In the genomic region with DNA sequence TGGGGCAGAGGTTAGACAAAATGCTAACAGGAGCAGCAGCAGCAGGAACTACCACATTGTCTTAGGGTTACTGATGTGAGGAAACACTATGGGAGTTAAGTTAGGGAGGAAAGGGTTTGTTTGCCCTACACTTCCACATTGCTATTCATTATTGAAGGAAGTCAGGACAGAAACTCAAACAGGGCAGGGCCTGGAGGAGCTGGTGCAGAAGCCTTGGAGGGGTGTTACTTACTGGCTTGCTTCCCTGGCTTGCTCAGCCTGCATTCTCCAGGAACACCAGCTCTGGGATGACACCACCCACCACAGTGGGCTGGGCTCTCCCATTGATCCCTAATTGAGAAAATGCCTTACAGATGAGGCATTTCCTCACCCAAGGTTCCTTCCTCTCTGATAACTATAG, we compare ENCODE assay signal across 22 mouse cellular contexts.
DNase-seq lines count a peak whose midpoint lies in the region; ATAC-seq and TF ChIP-seq lines count a peak whose summit lies in the region.
"Had no signal": no experiment of that assay in that cellular context is flagged by ENCODE, and none has a peak within 500 bp of the region (broad histone marks: within the 10 kb centered on the region; RNA-seq: fewer than 3 reads in every experiment).

No protein-coding gene starts in this region.

- H3K9me3 ChIP-seq in kidney, embryonic 14.5 days (ENCODE audit: control insufficient read depth, low read length): 0 out of 2 replicates have a peak, but pooled peaks cover 2% of the 10 kb centered on the region
- no peaks in the 10 kb centered on the region; the same call in 1 of the 2 replicates for H3K9me3 ChIP-seq in lung, embryonic 16.5 days (ENCODE audit: control insufficient read depth, low read length)
- no peaks in the 10 kb centered on the region for H3K9me3 ChIP-seq in stomach, embryonic 14.5 days (ENCODE audit: control insufficient read depth, low read depth, low read length)
- H3K9me3 ChIP-seq in forebrain, postnatal 0 days (ENCODE audit: low read length): no peaks in the 10 kb centered on the region
- H3K9me3 ChIP-seq: limb, embryonic 15.5 days; liver, embryonic 15.5 days had no signal

- peaks cover 12% of the 10 kb centered on the region for H3K4me1 ChIP-seq in kidney, embryonic 14.5 days (ENCODE audit: control insufficient read depth, insufficient read depth, low read length)
- H3K4me1 ChIP-seq in lung, embryonic 16.5 days (replicated peaks; ENCODE audit: control insufficient read depth, insufficient read depth, low read length): peaks cover 24% of the 10 kb centered on the region
- H3K4me1 ChIP-seq in stomach, embryonic 14.5 days (ENCODE audit: control insufficient read depth, insufficient read depth, low read length): peaks cover 9% of the 10 kb centered on the region; the same call in 1 of the 2 replicates
- no peaks in the 10 kb centered on the region for H3K4me1 ChIP-seq in forebrain, postnatal 0 days (ENCODE audit: insufficient read depth)
- H3K4me1 ChIP-seq: liver, embryonic 15.5 days had no signal

- H3K4me3 ChIP-seq in kidney, embryonic 14.5 days (ENCODE audit: low read length): no peak overlapping the region
- no peak overlapping the region for H3K4me3 ChIP-seq in lung, embryonic 16.5 days (ENCODE audit: low read length)
- H3K4me3 ChIP-seq in stomach, embryonic 14.5 days (ENCODE audit: low read depth, low read length): no peak overlapping the region
- H3K4me3 ChIP-seq in forebrain, postnatal 0 days (ENCODE audit: low read depth, low read length): no peak overlapping the region
- H3K4me3 ChIP-seq: forebrain, embryonic 10.5 days; gastrocnemius, adult 2 months; heart, embryonic 13.5 days; limb, embryonic 15.5 days; liver, embryonic 15.5 days; megakaryocyte, embryonic 14.5 days had no signal

- H3K36me3 ChIP-seq in kidney, embryonic 14.5 days (ENCODE audit: control insufficient read depth, insufficient read depth, low read length): no peaks in the 10 kb centered on the region
- H3K36me3 ChIP-seq in lung, embryonic 16.5 days (ENCODE audit: control insufficient read depth, insufficient read depth, low read length): no peaks in the 10 kb centered on the region
- H3K36me3 ChIP-seq in stomach, embryonic 14.5 days (ENCODE audit: control insufficient read depth, insufficient read depth, low read length): no peaks in the 10 kb centered on the region
- no peaks in the 10 kb centered on the region for H3K36me3 ChIP-seq in forebrain, postnatal 0 days (ENCODE audit: insufficient read depth)
- H3K36me3 ChIP-seq: forebrain, embryonic 10.5 days; heart, embryonic 13.5 days; limb, embryonic 15.5 days; liver, embryonic 15.5 days had no signal

- no peak for TF ChIP-seq CTCF in forebrain, postnatal 0 days (IDR thresholded peaks at IDR 0.05; ENCODE audit: low read depth)

- no peaks in the 10 kb centered on the region for H3K27me3 ChIP-seq in kidney, embryonic 14.5 days (ENCODE audit: control insufficient read depth, insufficient read depth, low read length)
- no peaks in the 10 kb centered on the region for H3K27me3 ChIP-seq in lung, embryonic 16.5 days (ENCODE audit: control insufficient read depth, insufficient read depth, low read depth, low read length)
- no peaks in the 10 kb centered on the region for H3K27me3 ChIP-seq in stomach, embryonic 14.5 days (ENCODE audit: control insufficient read depth, insufficient read depth, low read length)
- no peaks in the 10 kb centered on the region for H3K27me3 ChIP-seq in forebrain, postnatal 0 days (ENCODE audit: insufficient read depth, low read length)
- H3K27me3 ChIP-seq: limb, embryonic 15.5 days had no signal

- DNase-seq in kidney, adult 9 months: peak; percentile 22
- DNase-seq in R1 (ENCODE audit: low read depth, low spot score): peak; percentile 62
- DNase-seq in urinary bladder, postnatal 25 days (ENCODE audit: low spot score): no peak
- no peak for DNase-seq in forebrain, postnatal 0 days
- DNase-seq: adrenal gland, postnatal 14 days; cerebellum, adult 11-12 months; cerebellum, postnatal 25 days; embryo, embryonic 11 days; gastrocnemius, adult 2 months; heart, postnatal 36 days; kidney, adult 11 months; kidney, postnatal 10 days; layer of hippocampus, postnatal 36 days had no signal

- no peak overlapping the region for H3K9ac ChIP-seq in kidney, embryonic 14.5 days (ENCODE audit: low read depth, low read length)
- no peak overlapping the region for H3K9ac ChIP-seq in lung, embryonic 16.5 days (ENCODE audit: low read length)
- no peak overlapping the region for H3K9ac ChIP-seq in stomach, embryonic 14.5 days (replicated peaks; ENCODE audit: low read depth, low read length)
- no peak overlapping the region for H3K9ac ChIP-seq in forebrain, postnatal 0 days
- H3K9ac ChIP-seq: heart, embryonic 13.5 days; hindbrain, embryonic 14.5 days; limb, embryonic 15.5 days; liver, embryonic 15.5 days had no signal

- no peak for ATAC-seq in kidney, embryonic 14.5 days (ENCODE audit: low FRiP score, low TSS enrichment)
- ATAC-seq in lung, embryonic 16.5 days (ENCODE audit: low read depth): peak; percentile 79; the same call in 1 of the 2 replicates
- ATAC-seq in stomach, embryonic 14.5 days (ENCODE audit: insufficient number of reproducible peaks, insufficient read depth, low FRiP score, low read depth): peak; percentile 61
- ATAC-seq in forebrain, postnatal 0 days: no peak

- no peak overlapping the region for H3K27ac ChIP-seq in kidney, embryonic 14.5 days (ENCODE audit: low read depth, low read length)
- peak overlapping the region; percentile 53; the same call in 1 of the 2 replicates for H3K27ac ChIP-seq in lung, embryonic 16.5 days (ENCODE audit: low read length)
- 0 out of 2 replicates have a peak overlapping the region, but pooled peaks have one; percentile 11 for H3K27ac ChIP-seq in stomach, embryonic 14.5 days (ENCODE audit: low read length)
- no peak overlapping the region for H3K27ac ChIP-seq in forebrain, postnatal 0 days (ENCODE audit: low read depth, low read length)
- H3K27ac ChIP-seq: forebrain, embryonic 10.5 days; gastrocnemius, adult 2 months; heart, embryonic 13.5 days; hindbrain, embryonic 14.5 days; limb, embryonic 15.5 days; liver, embryonic 15.5 days had no signal

- H3K4me2 ChIP-seq in kidney, embryonic 14.5 days (replicated peaks; ENCODE audit: low read depth, low read length): no peak overlapping the region
- no peak overlapping the region for H3K4me2 ChIP-seq in lung, embryonic 16.5 days (ENCODE audit: low read depth, low read length)
- no peak overlapping the region for H3K4me2 ChIP-seq in stomach, embryonic 14.5 days (replicated peaks; ENCODE audit: low read depth, low read length)
- H3K4me2 ChIP-seq in forebrain, postnatal 0 days (ENCODE audit: low read depth): no peak overlapping the region
- H3K4me2 ChIP-seq: heart, embryonic 13.5 days; hindbrain, embryonic 14.5 days; limb, embryonic 15.5 days; liver, embryonic 15.5 days had no signal

Comparison
In these comparisons a context has a peak if more than half of its experiments do, and no peak if none do; other contexts are left out.
1. DNase-seq: peak in kidney, adult 9 months (single experiment) and R1 (single experiment); none in urinary bladder, postnatal 25 days (single experiment) and forebrain, postnatal 0 days (single experiment).
2. ATAC-seq: peak in lung, embryonic 16.5 days (single experiment) and stomach, embryonic 14.5 days (single experiment); none in kidney, embryonic 14.5 days (single experiment) and forebrain, postnatal 0 days (single experiment).
3. H3K27ac ChIP-seq: peak in lung, embryonic 16.5 days (single experiment) and stomach, embryonic 14.5 days (single experiment); none in kidney, embryonic 14.5 days (single experiment) and forebrain, postnatal 0 days (single experiment).